Mouse (Mus musculus) adrenal gland, adult 8-10 months (tissue): ENCODE data around the gene Slitrk4. TPM values are rescaled to one million over a fixed set of nuclear protein-coding genes. Genes with fewer than 3 reads are reported as not detected.

Experiments
- DNase-seq: peaks from one replicate; pipeline ENCODE4 v3.0.0; 2022
- total RNA-seq, 4 experiments: library from RNA; stranded (reverse); gene quantifications; 2 replicates each; pipeline ENCODE4 v1.2.4; 2022

Gene Slitrk4
- total RNA-seq, result under 1 TPM in 2 of 4 experiments, not detected in 2; 0.05 to 0.06 TPM

GRCm38 (mm10) chrX:64276290-64277125 is at the start of gene Slitrk4:
Gene Slitrk4 (minus strand): TSS chrX:64276996.
- DNase-seq, result no peak

GRCm38 (mm10) chrX:64319501-64319900 is 42.7 kb upstream of the Slitrk4 start:
- no peak for DNase-seq

GRCm38 (mm10) chrX:64277991-64278301 is 1.1 kb upstream of the Slitrk4 start:
- no peak for DNase-seq

- no peak for DNase-seq
Observed at GRCm38 (mm10) chrX:64277126-64277990, 562 bp upstream of the Slitrk4 start.

GRCm38 (mm10) chrX:64275501-64276289 is 1.1 kb downstream of the Slitrk4 start:
- DNase-seq, result no peak

GRCm38 (mm10) chrX:64263481-64263880 is 13.3 kb downstream of the Slitrk4 start:
- DNase-seq, result no peak

Other genes starting within 250 kb of the Slitrk4 start
- not detected for gene Gm6760, start 124.8 kb downstream of the Slitrk4 start, total RNA-seq
- not detected for gene 3830417A13Rik, start 103.4 kb downstream of the Slitrk4 start, total RNA-seq